Mouse (Mus musculus) liver, embryonic 13.5 days (tissue): ENCODE measurements around the gene Nkx2-5. TPM values are rescaled to one million over a fixed set of nuclear protein-coding genes. Genes with fewer than 3 reads are reported as not detected.

Experiments
- ATAC-seq: fragments of 200-750 bp; cut with Nextera tagmentation; 2 replicates; pipeline ENCODE4 v1.8.0; 2017; ENCODE audit warnings: low read depth, mild to moderate bottlenecking, moderate number of reproducible peaks, moderate library complexity
- DNase-seq: peaks from one replicate; pipeline ENCODE4 v3.0.0; 2022
- H3K27ac ChIP-seq: fragments of 300-500 bp; sonication (generic); 2 replicates; pipeline ENCODE4 v1.5.1; 2015; ENCODE audit warnings: moderate library complexity, mild to moderate bottlenecking, inconsistent platforms
- H3K27me3 ChIP-seq: fragments of 300-500 bp; sonication (generic); 2 replicates; pipeline ENCODE4 v1.6.1; 2015; ENCODE audit warnings: mild to moderate bottlenecking, inconsistent platforms
- H3K36me3 ChIP-seq: fragments of 300-500 bp; sonication (generic); 2 replicates; pipeline ENCODE4 v1.6.1; 2015; ENCODE audit warnings: mild to moderate bottlenecking, inconsistent platforms
- H3K4me1 ChIP-seq: fragments of 300-500 bp; sonication (generic); replicated peaks from 2 replicates; pipeline ENCODE4 v1.6.1; 2015; ENCODE audit warnings: inconsistent platforms
- H3K4me2 ChIP-seq: fragments of 300-500 bp; sonication (generic); 2 replicates; pipeline ENCODE4 v1.6.1; 2015; ENCODE audit warnings: inconsistent platforms, mild to moderate bottlenecking, moderate library complexity
- H3K4me3 ChIP-seq: fragments of 300-500 bp; sonication (generic); replicated peaks from 2 replicates; pipeline ENCODE4 v1.5.1; 2015; ENCODE audit warnings: mild to moderate bottlenecking, inconsistent platforms
- H3K9ac ChIP-seq: fragments of 300-500 bp; sonication (generic); 2 replicates; pipeline ENCODE4 v1.6.1; 2015; ENCODE audit warnings: mild to moderate bottlenecking, inconsistent platforms
- H3K9me3 ChIP-seq: fragments of 300-500 bp; sonication (generic); replicated peaks from 2 replicates; pipeline ENCODE4 v1.6.1; 2016; ENCODE audit warnings: inconsistent platforms
- WGBS: fragments of 180-500 bp; shearing (Covaris S2); methylation state at CpG from one replicate; pipeline ENCODE4 v1.1.7; 2015; ENCODE audit not compliant: insufficient replicate concordance; 5-methylcytosine and 5-hydroxymethylcytosine counted together
- polyA plus RNA-seq: library from polyadenylated mRNA; unstranded; fragments of >200 nt; fragmentation: Nextera tagmentation; extraction: Ambion mirVana; gene quantifications from 2 replicates; pipeline ENCODE4 v1.2.1, GENCODE M21; 2015

The Nkx2-5 gene
- polyA plus RNA-seq, 1 experiment from 2014 or later: not detected

DNA sequence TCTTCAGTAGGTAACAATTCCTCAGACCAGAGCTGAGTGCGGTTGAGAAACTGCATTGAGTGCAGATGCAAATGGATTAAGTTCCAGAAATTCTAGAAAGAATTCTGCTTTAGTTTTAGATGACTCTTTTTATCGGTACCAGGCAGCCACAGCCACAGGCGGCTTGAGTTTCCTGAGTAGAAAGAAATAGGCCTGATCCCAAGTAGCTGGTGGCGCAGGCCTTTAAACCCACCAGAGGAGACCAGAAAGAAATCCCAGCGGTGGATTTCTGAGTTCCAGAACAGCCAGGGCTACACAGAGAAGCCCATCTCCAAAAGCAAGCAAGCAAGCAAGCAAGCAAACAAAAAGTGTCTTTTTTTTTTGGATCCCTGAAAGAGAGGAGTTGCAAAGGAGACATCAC lies 8.4 kb downstream of the Nkx2-5 start:
- Histone ChIP-seq H3K27me3 (peaks cover 92% of the 10 kb centered on the region), H3K9ac (no peak overlapping the region), H3K9me3 (no peaks in the 10 kb centered on the region), H3K4me3 (no peak overlapping the region), H3K36me3 (no peaks in the 10 kb centered on the region), H3K4me2 (no peak overlapping the region), H3K27ac (no peak overlapping the region), H3K4me1 (0 out of 2 replicates have a peak, but pooled peaks cover 5% of the 10 kb centered on the region)
- ATAC-seq (no peak), DNase-seq (no peak)
- WGBS: 14% methylated on average over 5 of the region's 5 CpGs

- Histone ChIP-seq H3K36me3 (no peaks in the 10 kb centered on the region), H3K9ac (no peak overlapping the region), H3K9me3 (no peaks in the 10 kb centered on the region), H3K4me1 (0 out of 2 replicates have a peak, but pooled peaks cover 5% of the 10 kb centered on the region), H3K27ac (no peak overlapping the region), H3K27me3 (peaks cover 87% of the 10 kb centered on the region), H3K4me3 (no peak overlapping the region), H3K4me2 (no peak overlapping the region)
- 19% methylated on average over 8 of the region's 8 CpGs for WGBS
- no peak for DNase-seq
- no peak for ATAC-seq
These were observed 8.9 kb downstream of the Nkx2-5 start for GRCm38 (mm10) chr17:26835956-26836355.

DNA sequence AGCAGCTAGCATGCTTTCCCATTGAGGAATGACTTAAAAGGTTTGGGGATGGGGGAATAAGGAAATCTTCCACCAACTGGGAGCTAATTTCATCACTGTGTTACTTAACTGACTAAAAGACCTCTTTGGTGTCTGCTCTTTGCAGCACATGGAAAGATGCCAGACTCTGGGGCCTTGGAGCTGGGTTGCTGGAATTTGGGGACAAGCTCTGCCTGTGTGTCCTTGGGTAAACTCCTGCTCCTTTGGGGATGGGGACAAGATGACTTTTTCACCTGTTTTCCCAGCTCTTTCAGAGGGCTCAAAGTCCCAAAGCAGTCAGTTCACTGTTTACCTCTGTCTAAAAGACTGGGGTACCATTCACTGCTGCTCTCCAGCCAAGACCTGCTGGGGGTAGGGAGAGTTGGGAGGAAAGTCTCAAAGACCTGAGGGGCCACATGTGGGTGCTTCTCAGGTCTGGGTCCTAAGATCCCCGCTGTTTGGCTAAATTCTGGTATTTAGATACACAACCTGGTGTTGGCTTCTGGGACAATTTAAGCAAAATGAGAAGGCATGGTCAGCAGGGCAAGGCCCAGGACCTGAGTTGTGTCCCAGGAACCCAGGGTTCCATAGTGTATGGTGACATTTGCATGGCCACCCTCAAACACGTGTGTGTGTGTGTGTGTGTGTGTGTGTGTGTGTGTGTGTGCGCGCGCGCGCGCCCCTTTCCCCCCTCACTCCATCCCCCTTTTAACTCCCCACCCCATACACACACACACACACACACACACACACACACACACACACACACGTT lies 9.6 kb downstream of the Nkx2-5 start:
- H3K4me2 ChIP-seq: no peak overlapping the region
- no peak overlapping the region for H3K9ac ChIP-seq
- 0 out of 2 replicates have a peak, but pooled peaks cover 5% of the 10 kb centered on the region for H3K4me1 ChIP-seq
- DNase-seq (no peak), ATAC-seq (no peak)
- no peaks in the 10 kb centered on the region for H3K36me3 ChIP-seq
- H3K27ac ChIP-seq: no peak overlapping the region
- 56% methylated on average over 9 of the region's 9 CpGs for WGBS
- no peak overlapping the region for H3K4me3 ChIP-seq
- H3K27me3 ChIP-seq: peaks cover 85% of the 10 kb centered on the region
- H3K9me3 ChIP-seq: no peaks in the 10 kb centered on the region

GRCm38 (mm10) chr17:26834302-26834965 lies 10.4 kb downstream of the Nkx2-5 start:
- no peak overlapping the region for H3K4me3 ChIP-seq
- WGBS: 54% methylated on average over 5 of the region's 5 CpGs
- H3K27ac ChIP-seq: no peak overlapping the region
- H3K9me3 ChIP-seq: no peaks in the 10 kb centered on the region
- no peak overlapping the region for H3K4me2 ChIP-seq
- ATAC-seq (no peak), DNase-seq (no peak)
- H3K36me3 ChIP-seq: no peaks in the 10 kb centered on the region
- H3K4me1 ChIP-seq: 0 out of 2 replicates have a peak, but pooled peaks cover 4% of the 10 kb centered on the region
- peaks cover 82% of the 10 kb centered on the region for H3K27me3 ChIP-seq
- H3K9ac ChIP-seq: no peak overlapping the region

GRCm38 (mm10) chr17:26833806-26834205 lies 11.0 kb downstream of the Nkx2-5 start:
- Histone ChIP-seq H3K4me2 (no peak overlapping the region), H3K27me3 (peaks cover 82% of the 10 kb centered on the region), H3K27ac (no peak overlapping the region), H3K9me3 (no peaks in the 10 kb centered on the region), H3K4me3 (no peak overlapping the region), H3K36me3 (no peaks in the 10 kb centered on the region), H3K4me1 (no peaks in the 10 kb centered on the region), H3K9ac (no peak overlapping the region)
- ATAC-seq (no peak), DNase-seq (no peak)
- 53% methylated on average over 2 of the region's 2 CpGs for WGBS

DNA sequence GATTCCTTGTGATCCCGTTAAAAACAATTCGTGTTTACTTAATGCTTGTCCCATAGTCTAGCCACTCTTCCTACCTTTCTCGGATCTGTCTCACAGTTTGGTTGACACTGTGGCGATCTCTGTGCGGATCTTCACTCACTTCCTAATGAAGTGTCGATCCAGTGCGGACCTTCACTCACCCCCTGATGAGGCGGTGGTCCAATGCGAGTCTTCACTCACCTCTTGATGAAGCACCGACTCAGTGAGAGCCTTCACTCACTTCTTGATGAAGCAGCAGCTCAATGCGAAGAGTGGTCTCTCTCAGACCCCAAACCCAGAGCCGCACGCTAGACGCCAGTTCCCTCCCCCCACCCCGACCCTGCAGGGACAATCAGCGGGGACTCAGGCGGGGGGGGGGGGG lies 18.7 kb downstream of the Nkx2-5 start:
- H3K9me3 ChIP-seq: no peaks in the 10 kb centered on the region
- no peaks in the 10 kb centered on the region for H3K4me1 ChIP-seq
- H3K4me2 ChIP-seq: no peak overlapping the region
- H3K9ac ChIP-seq: no peak overlapping the region
- 60% methylated on average over 15 of the region's 17 CpGs for WGBS
- no peak overlapping the region for H3K27ac ChIP-seq
- DNase-seq (no peak), ATAC-seq (no peak)
- H3K36me3 ChIP-seq: no peaks in the 10 kb centered on the region
- peaks cover 38% of the 10 kb centered on the region for H3K27me3 ChIP-seq
- H3K4me3 ChIP-seq: no peak overlapping the region

DNA sequence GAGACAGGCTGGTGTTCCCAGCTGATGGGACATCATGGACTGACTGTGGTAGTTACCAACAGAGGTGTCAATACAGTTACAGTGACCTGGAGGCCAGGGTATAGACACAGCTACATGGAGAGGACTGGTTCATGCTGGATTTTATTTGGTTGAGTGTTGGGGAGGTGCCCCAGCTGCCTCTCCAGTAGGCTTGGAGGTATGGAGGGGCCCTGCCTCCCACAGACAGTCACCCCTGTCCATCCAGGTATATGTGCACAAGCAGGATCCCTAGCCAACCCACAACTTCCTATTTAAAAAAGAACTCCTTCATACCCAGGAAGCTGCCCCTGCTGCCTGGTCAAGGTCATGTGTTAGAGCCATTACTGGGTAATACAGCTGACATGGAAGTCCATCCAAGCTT lies 27.0 kb downstream of the Nkx2-5 start:
- Histone ChIP-seq H3K36me3 (no peaks in the 10 kb centered on the region), H3K27me3 (peaks cover 23% of the 10 kb centered on the region), H3K4me1 (no peaks in the 10 kb centered on the region), H3K4me2 (no peak overlapping the region), H3K9ac (no peak overlapping the region), H3K27ac (no peak overlapping the region), H3K9me3 (no peaks in the 10 kb centered on the region), H3K4me3 (no peak overlapping the region)
- ATAC-seq: no peak
- DNase-seq: no peak

DNA sequence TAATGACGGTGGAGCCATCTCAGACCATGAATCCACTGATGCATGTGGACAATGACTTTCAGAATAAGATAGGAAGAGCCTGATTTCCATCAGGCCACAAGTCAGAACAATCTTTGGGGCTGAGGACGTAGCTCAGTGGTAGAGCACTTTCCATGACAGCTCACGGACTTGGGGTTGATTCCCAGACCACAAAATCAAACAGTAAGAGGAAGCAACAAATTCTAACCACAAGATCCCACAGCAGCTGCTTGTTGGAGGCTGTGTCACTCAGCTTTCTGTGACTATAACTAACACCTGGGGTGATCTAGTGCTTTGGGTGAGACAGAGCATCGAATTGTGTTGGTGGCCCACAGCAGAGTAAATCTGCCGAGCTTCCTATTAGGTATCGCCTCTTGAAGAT lies 28.0 kb downstream of the Nkx2-5 start:
- H3K9ac ChIP-seq: no peak overlapping the region
- no peak for DNase-seq
- peaks cover 26% of the 10 kb centered on the region for H3K27me3 ChIP-seq
- H3K4me2 ChIP-seq: no peak overlapping the region
- H3K9me3 ChIP-seq: no peaks in the 10 kb centered on the region
- no peak for ATAC-seq
- H3K27ac ChIP-seq: no peak overlapping the region
- no peaks in the 10 kb centered on the region for H3K36me3 ChIP-seq
- no peaks in the 10 kb centered on the region for H3K4me1 ChIP-seq
- H3K4me3 ChIP-seq: no peak overlapping the region
- 36% methylated on average over 6 of the region's 6 CpGs for WGBS

- Histone ChIP-seq H3K4me3 (no peak overlapping the region), H3K27ac (no peak overlapping the region), H3K27me3 (peaks cover 29% of the 10 kb centered on the region), H3K4me2 (no peak overlapping the region), H3K9ac (no peak overlapping the region), H3K9me3 (no peaks in the 10 kb centered on the region), H3K36me3 (no peaks in the 10 kb centered on the region), H3K4me1 (no peaks in the 10 kb centered on the region)
- ATAC-seq: no peak
- WGBS: 52% methylated on average over 9 of the region's 9 CpGs
- DNase-seq: no peak
These were observed 31.3 kb downstream of the Nkx2-5 start for GRCm38 (mm10) chr17:26813497-26813896.

GRCm38 (mm10) chr17:26812607-26813006 lies 32.2 kb downstream of the Nkx2-5 start:
- no peak overlapping the region for H3K4me3 ChIP-seq
- H3K9ac ChIP-seq: no peak overlapping the region
- DNase-seq (no peak), ATAC-seq (no peak)
- H3K27ac ChIP-seq: no peak overlapping the region
- H3K27me3 ChIP-seq: peaks cover 21% of the 10 kb centered on the region
- H3K4me1 ChIP-seq: no peaks in the 10 kb centered on the region
- H3K9me3 ChIP-seq: no peaks in the 10 kb centered on the region
- 41% methylated on average over 2 of the region's 2 CpGs for WGBS
- H3K4me2 ChIP-seq: no peak overlapping the region
- no peaks in the 10 kb centered on the region for H3K36me3 ChIP-seq

DNA sequence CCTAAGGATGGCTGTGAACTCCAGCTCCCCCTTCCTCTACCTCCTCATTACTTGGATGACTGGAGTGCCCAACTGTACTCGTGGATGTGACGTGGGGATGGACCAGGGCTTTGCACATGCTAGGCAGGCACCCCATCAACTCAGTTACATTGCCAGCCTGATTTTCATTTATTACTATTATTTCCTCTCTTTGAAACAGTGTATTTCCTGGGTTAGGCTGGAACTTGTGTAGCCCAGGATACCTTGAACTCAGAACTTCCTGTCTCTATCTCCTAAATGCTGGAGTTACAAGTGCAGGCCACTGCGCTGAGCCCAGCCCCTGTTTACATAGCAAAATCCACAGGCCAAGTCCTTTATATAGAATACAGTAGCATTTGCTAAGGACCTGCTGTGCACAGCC lies 41.9 kb downstream of the Nkx2-5 start:
- Histone ChIP-seq H3K36me3 (no peaks in the 10 kb centered on the region), H3K9ac (no peak overlapping the region), H3K4me1 (no peaks in the 10 kb centered on the region), H3K9me3 (0 out of 2 replicates have a peak, but pooled peaks cover 3% of the 10 kb centered on the region), H3K27ac (no peak overlapping the region), H3K4me3 (no peak overlapping the region), H3K27me3 (no peaks in the 10 kb centered on the region), H3K4me2 (no peak overlapping the region)
- DNase-seq (no peak), ATAC-seq (no peak)
- WGBS: 57% methylated on average over 3 of the region's 3 CpGs
